Mouse (Mus musculus): ENCODE data around the gene Aspm. TPM values are rescaled to one million over a fixed set of nuclear protein-coding genes. Genes with fewer than 3 reads are reported as not detected.
"Not testable (repeated sequence)": the region's sequence is repeated elsewhere in the genome, so short reads cannot be mapped to it uniquely, and the experiment has no call there.

Gene Aspm
- polyA plus RNA-seq, 1 experiment from 2014 or later, result 14.4 TPM

- H3K27me3 ChIP-seq (replicated peaks; ENCODE audit: control insufficient read depth, insufficient read depth, low read length), result no peaks in the 10 kb centered on the region
- H3K4me2 ChIP-seq (ENCODE audit: low read length), result peak overlapping the region; percentile 72
- peak overlapping the region; percentile 87 for H3K4me3 ChIP-seq (ENCODE audit: low read depth, low read length)
- ATAC-seq, result no peak
- peaks cover 29% of the 10 kb centered on the region for H3K4me1 ChIP-seq (ENCODE audit: control insufficient read depth, insufficient read depth, low read length)
- no peak for DNase-seq (ENCODE audit: low spot score)
- peak overlapping the region; percentile 95 for H3K9ac ChIP-seq (ENCODE audit: low read length)
- H3K9me3 ChIP-seq (replicated peaks; ENCODE audit: control insufficient read depth, low read length), result no peaks in the 10 kb centered on the region
- peaks cover 4% of the 10 kb centered on the region for H3K36me3 ChIP-seq (ENCODE audit: control insufficient read depth, insufficient read depth, low read length)
- H3K27ac ChIP-seq (ENCODE audit: low read depth, low read length), result no peak overlapping the region
- 55% methylated on average over 10 of the region's 10 CpGs for WGBS
These were observed 30.6 kb upstream of the Aspm start for GRCm38 (mm10) chr1:139423931-139424330.

GRCm38 (mm10) chr1:139425006-139425405 lies 29.6 kb upstream of the Aspm start:
- peaks cover 13% of the 10 kb centered on the region for H3K36me3 ChIP-seq (ENCODE audit: control insufficient read depth, insufficient read depth, low read length)
- ATAC-seq (no peak), DNase-seq (ENCODE audit: low spot score) (peak; percentile 50)
- no peaks in the 10 kb centered on the region for H3K27me3 ChIP-seq (replicated peaks; ENCODE audit: control insufficient read depth, insufficient read depth, low read length)
- peak overlapping the region; percentile 51 for H3K9ac ChIP-seq (ENCODE audit: low read length)
- no peaks in the 10 kb centered on the region for H3K9me3 ChIP-seq (replicated peaks; ENCODE audit: control insufficient read depth, low read length)
- WGBS, result 10% methylated on average over 3 of the region's 3 CpGs
- H3K4me1 ChIP-seq (ENCODE audit: control insufficient read depth, insufficient read depth, low read length), result peaks cover 29% of the 10 kb centered on the region
- peak overlapping the region; percentile 82 for H3K4me2 ChIP-seq (ENCODE audit: low read length)
- no peak overlapping the region for H3K27ac ChIP-seq (ENCODE audit: low read depth, low read length)
- peak overlapping the region; percentile 33 for H3K4me3 ChIP-seq (ENCODE audit: low read depth, low read length)

GRCm38 (mm10) chr1:139438373-139438772 lies 16.2 kb upstream of the Aspm start:
- Histone ChIP-seq H3K4me3 (ENCODE audit: low read depth, low read length) (no peak overlapping the region), H3K9me3 (replicated peaks; ENCODE audit: control insufficient read depth, low read length) (no peaks in the 10 kb centered on the region), H3K4me2 (ENCODE audit: low read length) (no peak overlapping the region), H3K27ac (ENCODE audit: low read depth, low read length) (no peak overlapping the region), H3K27me3 (replicated peaks; ENCODE audit: control insufficient read depth, insufficient read depth, low read length) (no peaks in the 10 kb centered on the region), H3K4me1 (ENCODE audit: control insufficient read depth, insufficient read depth, low read length) (no peaks in the 10 kb centered on the region), H3K36me3 (ENCODE audit: control insufficient read depth, insufficient read depth, low read length) (peaks cover 51% of the 10 kb centered on the region), H3K9ac (ENCODE audit: low read length) (no peak overlapping the region)
- ATAC-seq (peak; percentile 71), DNase-seq (ENCODE audit: low spot score) (peak; percentile 84)

GRCm38 (mm10) chr1:139443103-139443502 lies 11.5 kb upstream of the Aspm start:
- not testable (repeated sequence) for H3K27ac ChIP-seq (ENCODE audit: low read depth, low read length); H3K4me1 ChIP-seq (ENCODE audit: control insufficient read depth, insufficient read depth, low read length); ATAC-seq; H3K4me3 ChIP-seq (ENCODE audit: low read depth, low read length); DNase-seq (ENCODE audit: low spot score); H3K4me2 ChIP-seq (ENCODE audit: low read length); H3K9me3 ChIP-seq (replicated peaks; ENCODE audit: control insufficient read depth, low read length); H3K9ac ChIP-seq (ENCODE audit: low read length); H3K27me3 ChIP-seq (replicated peaks; ENCODE audit: control insufficient read depth, insufficient read depth, low read length)
- WGBS, result 91% methylated on average over 9 of the region's 9 CpGs
- H3K36me3 ChIP-seq (ENCODE audit: control insufficient read depth, insufficient read depth, low read length), result peaks cover 43% of the 10 kb centered on the region

GRCm38 (mm10) chr1:139455226-139455869 lies 776 bp downstream of the Aspm start:
- ATAC-seq, result no peak; the same call in 1 of the 2 replicates
- H3K27ac ChIP-seq (ENCODE audit: low read depth, low read length), result 0 out of 2 replicates have a peak overlapping the region, but pooled peaks have one; percentile 9

GRCm38 (mm10) chr1:139460807-139461206 lies 6.2 kb downstream of the Aspm start:
- Histone ChIP-seq H3K4me2 (ENCODE audit: low read length) (no peak overlapping the region), H3K9me3 (replicated peaks; ENCODE audit: control insufficient read depth, low read length) (no peaks in the 10 kb centered on the region), H3K4me3 (ENCODE audit: low read depth, low read length) (no peak overlapping the region), H3K27ac (ENCODE audit: low read depth, low read length) (no peak overlapping the region), H3K9ac (ENCODE audit: low read length) (no peak overlapping the region), H3K27me3 (replicated peaks; ENCODE audit: control insufficient read depth, insufficient read depth, low read length) (no peaks in the 10 kb centered on the region), H3K36me3 (ENCODE audit: control insufficient read depth, insufficient read depth, low read length) (peaks cover 33% of the 10 kb centered on the region), H3K4me1 (ENCODE audit: control insufficient read depth, insufficient read depth, low read length) (peaks cover 11% of the 10 kb centered on the region; the same call in 1 of the 2 replicates)
- ATAC-seq, result no peak
- WGBS, result 71% methylated on average over 5 of the region's 5 CpGs
- DNase-seq (ENCODE audit: low spot score), result no peak

More at GRCm38 (mm10) chr1:139455226-139455869, 776 bp downstream of the Aspm start:
- peak overlapping the region; percentile 69 for H3K9ac ChIP-seq (ENCODE audit: low read length)
- H3K36me3 ChIP-seq (ENCODE audit: control insufficient read depth, insufficient read depth, low read length), result peaks cover 15% of the 10 kb centered on the region
- H3K4me2 ChIP-seq (ENCODE audit: low read length), result peak overlapping the region; percentile 94
- H3K9me3 ChIP-seq (replicated peaks; ENCODE audit: control insufficient read depth, low read length), result no peaks in the 10 kb centered on the region
- peak overlapping the region; percentile 76 for H3K4me3 ChIP-seq (ENCODE audit: low read depth, low read length)
- H3K4me1 ChIP-seq (ENCODE audit: control insufficient read depth, insufficient read depth, low read length), result peaks cover 14% of the 10 kb centered on the region; the same call in 1 of the 2 replicates
- 3% methylated on average over 17 of the region's 17 CpGs for WGBS
- peak; percentile 19 for DNase-seq (ENCODE audit: low spot score)
- no peaks in the 10 kb centered on the region for H3K27me3 ChIP-seq (replicated peaks; ENCODE audit: control insufficient read depth, insufficient read depth, low read length)

GRCm38 (mm10) chr1:139465936-139466335 lies 11.4 kb downstream of the Aspm start:
- Histone ChIP-seq H3K4me2 (ENCODE audit: low read length) (no peak overlapping the region), H3K4me1 (ENCODE audit: control insufficient read depth, insufficient read depth, low read length) (peaks cover under 1% of the 10 kb centered on the region; the same call in 1 of the 2 replicates), H3K27me3 (replicated peaks; ENCODE audit: control insufficient read depth, insufficient read depth, low read length) (no peaks in the 10 kb centered on the region), H3K4me3 (ENCODE audit: low read depth, low read length) (no peak overlapping the region), H3K36me3 (ENCODE audit: control insufficient read depth, insufficient read depth, low read length) (peaks cover 50% of the 10 kb centered on the region), H3K9me3 (replicated peaks; ENCODE audit: control insufficient read depth, low read length) (no peaks in the 10 kb centered on the region), H3K9ac (ENCODE audit: low read length) (no peak overlapping the region), H3K27ac (ENCODE audit: low read depth, low read length) (no peak overlapping the region)
- 93% methylated on average over 11 of the region's 11 CpGs for WGBS
- ATAC-seq (no peak), DNase-seq (ENCODE audit: low spot score) (no peak)

GRCm38 (mm10) chr1:139478898-139479297 lies 24.3 kb downstream of the Aspm start:
- peak; percentile 21 for DNase-seq (ENCODE audit: low spot score)
- Histone ChIP-seq H3K4me3 (ENCODE audit: low read depth, low read length) (no peak overlapping the region), H3K9me3 (replicated peaks; ENCODE audit: control insufficient read depth, low read length) (no peaks in the 10 kb centered on the region), H3K4me2 (ENCODE audit: low read length) (no peak overlapping the region), H3K4me1 (ENCODE audit: control insufficient read depth, insufficient read depth, low read length) (no peaks in the 10 kb centered on the region), H3K27me3 (replicated peaks; ENCODE audit: control insufficient read depth, insufficient read depth, low read length) (no peaks in the 10 kb centered on the region), H3K36me3 (ENCODE audit: control insufficient read depth, insufficient read depth, low read length) (peaks cover 79% of the 10 kb centered on the region), H3K9ac (ENCODE audit: low read length) (no peak overlapping the region), H3K27ac (ENCODE audit: low read depth, low read length) (no peak overlapping the region)
- peak; percentile 26; the same call in 1 of the 2 replicates for ATAC-seq
- WGBS, result 89% methylated on average over 11 of the region's 11 CpGs

- H3K36me3 ChIP-seq (ENCODE audit: control insufficient read depth, insufficient read depth, low read length), result peaks cover 71% of the 10 kb centered on the region
- ATAC-seq, result no peak
These were observed 25.7 kb downstream of the Aspm start for GRCm38 (mm10) chr1:139480246-139480645.

More at GRCm38 (mm10) chr1:139480246-139480645, 25.7 kb downstream of the Aspm start:
- Histone ChIP-seq H3K4me1 (ENCODE audit: control insufficient read depth, insufficient read depth, low read length) (no peaks in the 10 kb centered on the region), H3K4me2 (ENCODE audit: low read length) (no peak overlapping the region), H3K9me3 (replicated peaks; ENCODE audit: control insufficient read depth, low read length) (no peaks in the 10 kb centered on the region), H3K4me3 (ENCODE audit: low read depth, low read length) (no peak overlapping the region), H3K9ac (ENCODE audit: low read length) (no peak overlapping the region), H3K27me3 (replicated peaks; ENCODE audit: control insufficient read depth, insufficient read depth, low read length) (no peaks in the 10 kb centered on the region), H3K27ac (ENCODE audit: low read depth, low read length) (no peak overlapping the region)
- DNase-seq (ENCODE audit: low spot score), result no peak
- 92% methylated on average over 8 of the region's 8 CpGs for WGBS
